ENCODE assay signal across 21 mouse cellular contexts in genomic region chr10:87037062-87037461, GRCm38 (mm10). TPM values are rescaled to one million over a fixed set of nuclear protein-coding genes. Genes with fewer than 3 reads are reported as not detected.
DNase-seq lines count a peak whose midpoint lies in the region; ATAC-seq lines count a peak whose summit lies in the region.
"Had no signal": no experiment of that assay in that cellular context is flagged by ENCODE, and none has a peak within 500 bp of the region (broad histone marks: within the 10 kb centered on the region; RNA-seq: fewer than 3 reads in every experiment).

No protein-coding gene starts in this region.

- H3K9me3 ChIP-seq in embryonic facial prominence, embryonic 14.5 days (ENCODE audit: control insufficient read depth, low read length), result no peaks in the 10 kb centered on the region
- H3K9me3 ChIP-seq in embryonic facial prominence, embryonic 10.5 days, result no peaks in the 10 kb centered on the region
- H3K9me3 ChIP-seq in heart, embryonic 14.5 days (ENCODE audit: control insufficient read depth, low read length), result no peaks in the 10 kb centered on the region
- H3K9me3 ChIP-seq in midbrain, embryonic 12.5 days, result no peaks in the 10 kb centered on the region
- H3K9me3 ChIP-seq: limb, embryonic 13.5 days had no signal

- no peak overlapping the region for H3K9ac ChIP-seq in embryonic facial prominence, embryonic 14.5 days (ENCODE audit: low read depth, low read length)
- 0 out of 2 replicates have a peak overlapping the region, but pooled peaks have one; percentile 8 for H3K9ac ChIP-seq in heart, embryonic 14.5 days (ENCODE audit: low read length)
- no peak overlapping the region for H3K9ac ChIP-seq in midbrain, embryonic 12.5 days (replicated peaks)
- H3K9ac ChIP-seq: limb, embryonic 13.5 days; liver, embryonic 14.5 days had no signal

- no peaks in the 10 kb centered on the region for H3K36me3 ChIP-seq in embryonic facial prominence, embryonic 14.5 days (ENCODE audit: control insufficient read depth, insufficient read depth, low read length)
- no peaks in the 10 kb centered on the region for H3K36me3 ChIP-seq in embryonic facial prominence, embryonic 10.5 days (replicated peaks)
- H3K36me3 ChIP-seq in heart, embryonic 14.5 days (ENCODE audit: control insufficient read depth, insufficient read depth, low read length), result no peaks in the 10 kb centered on the region
- H3K36me3 ChIP-seq in midbrain, embryonic 12.5 days, result no peaks in the 10 kb centered on the region
- H3K36me3 ChIP-seq: G1E; limb, embryonic 13.5 days had no signal

- ATAC-seq in embryonic facial prominence, embryonic 14.5 days (ENCODE audit: low read depth), result no peak
- no peak for ATAC-seq in heart, embryonic 14.5 days (ENCODE audit: insufficient number of reproducible peaks, insufficient read depth, low FRiP score, low read depth)
- peak; percentile 78 for ATAC-seq in midbrain, embryonic 12.5 days (ENCODE audit: low FRiP score, low read depth)
- ATAC-seq: CD4-positive, CD25-positive, alpha-beta regulatory T cell, adult 4 months; intestine, postnatal 0 days had no signal

- H3K27me3 ChIP-seq in embryonic facial prominence, embryonic 14.5 days (replicated peaks; ENCODE audit: control insufficient read depth, insufficient read depth, low read length), result no peaks in the 10 kb centered on the region; the same call in 1 of the 2 replicates
- no peaks in the 10 kb centered on the region for H3K27me3 ChIP-seq in embryonic facial prominence, embryonic 10.5 days (replicated peaks; ENCODE audit: low read depth, poor library complexity, severe bottlenecking)
- H3K27me3 ChIP-seq in heart, embryonic 14.5 days (ENCODE audit: control insufficient read depth, insufficient read depth, low read length), result no peaks in the 10 kb centered on the region
- H3K27me3 ChIP-seq in midbrain, embryonic 12.5 days, result no peaks in the 10 kb centered on the region

- 35% methylated on average over 5 of the region's 5 CpGs for WGBS in embryonic facial prominence, embryonic 14.5 days
- WGBS in embryonic facial prominence, embryonic 10.5 days, result 48% methylated on average over 5 of the region's 5 CpGs
- 21% methylated on average over 5 of the region's 5 CpGs for WGBS in heart, embryonic 14.5 days
- 33% methylated on average over 5 of the region's 5 CpGs for WGBS in midbrain, embryonic 12.5 days

- intact Hi-C loops in left cerebral cortex, postnatal 4 days (cut with DNase I), result no loop called here

- H3K4me2 ChIP-seq in embryonic facial prominence, embryonic 14.5 days (ENCODE audit: low read depth, low read length), result no peak overlapping the region
- H3K4me2 ChIP-seq in heart, embryonic 14.5 days (ENCODE audit: low read length), result peak overlapping the region; percentile 45; the same call in 1 of the 2 replicates
- no peak overlapping the region for H3K4me2 ChIP-seq in midbrain, embryonic 12.5 days (replicated peaks)
- H3K4me2 ChIP-seq: limb, embryonic 13.5 days had no signal

- H3K27ac ChIP-seq in embryonic facial prominence, embryonic 14.5 days (replicated peaks; ENCODE audit: low read depth, low read length), result no peak overlapping the region
- H3K27ac ChIP-seq in embryonic facial prominence, embryonic 10.5 days (replicated peaks), result no peak overlapping the region
- H3K27ac ChIP-seq in heart, embryonic 14.5 days (replicated peaks in 1 of 2; ENCODE audit: control insufficient read depth in 1 of 2, insufficient read depth in 1 of 2, low read depth in 2 of 2, low read length in 2 of 2), result no peak overlapping the region
- H3K27ac ChIP-seq in midbrain, embryonic 12.5 days (replicated peaks), result no peak overlapping the region; the same call in 1 of the 2 replicates
- H3K27ac ChIP-seq: limb, embryonic 13.5 days; liver, embryonic 14.5 days had no signal

- DNase-seq in embryonic facial prominence, embryonic 14.5 days (ENCODE audit: low spot score), result peak; percentile 23
- DNase-seq in embryonic facial prominence, embryonic 10.5 days (ENCODE audit: low spot score), result no peak
- DNase-seq in heart, adult 18-20 months, result no peak
- DNase-seq in left cerebral cortex, postnatal 4 days, result no peak
- no peak for DNase-seq in lung, postnatal 4 days
- DNase-seq in embryo, embryonic 9.5 days (ENCODE audit: extremely low spot score), result no peak
- DNase-seq: kidney, postnatal 10 days; layer of hippocampus, adult 9-11 months; thymus, postnatal 36 days had no signal

- H3K4me3 ChIP-seq in embryonic facial prominence, embryonic 14.5 days (ENCODE audit: low read depth, low read length), result no peak overlapping the region
- H3K4me3 ChIP-seq in embryonic facial prominence, embryonic 10.5 days, result no peak overlapping the region
- no peak overlapping the region for H3K4me3 ChIP-seq in heart, embryonic 14.5 days (ENCODE audit: control insufficient read depth in 1 of 2, insufficient read depth in 1 of 2, low read depth in 1 of 2, low read length in 2 of 2)
- no peak overlapping the region for H3K4me3 ChIP-seq in midbrain, embryonic 12.5 days
- H3K4me3 ChIP-seq: limb, embryonic 13.5 days had no signal

- no peaks in the 10 kb centered on the region for H3K4me1 ChIP-seq in embryonic facial prominence, embryonic 14.5 days (ENCODE audit: control insufficient read depth, insufficient read depth, low read length)
- peaks cover 16% of the 10 kb centered on the region for H3K4me1 ChIP-seq in embryonic facial prominence, embryonic 10.5 days
- peaks cover 13 to 21% of the 10 kb centered on the region in 2 experiments for H3K4me1 ChIP-seq in heart, embryonic 14.5 days (ENCODE audit: control insufficient read depth in 2 of 2, insufficient read depth in 2 of 2, low read length in 2 of 2)
- H3K4me1 ChIP-seq in midbrain, embryonic 12.5 days, result peaks cover 32% of the 10 kb centered on the region
- H3K4me1 ChIP-seq: limb, embryonic 13.5 days had no signal

RNA-seq across cellular contexts. Expression of gene 1700113H08Rik, which starts 20.8 kb away (rescaled TPM):
- 0.14 TPM in 1 of 2 replicates, not detected in the other for polyA plus RNA-seq in embryonic facial prominence, embryonic 14.5 days (2014; fragmentation: Nextera tagmentation; extraction: Ambion mirVana)
- polyA plus RNA-seq in embryonic facial prominence, embryonic 10.5 days (2016; fragmentation: Nextera tagmentation; extraction: Ambion mirVana), result not detected in 2 replicates
- polyA plus RNA-seq in heart, embryonic 14.5 days (2014; fragmentation: Nextera tagmentation; extraction: Ambion mirVana), result not detected in 2 replicates
- under 1 TPM in 1 of 2 experiments, not detected in 1; 0.55 TPM for total RNA-seq in heart, adult 18-20 months (2021)
- polyA plus RNA-seq in midbrain, embryonic 12.5 days (2016; fragmentation: Nextera tagmentation; extraction: Ambion mirVana), result 0.22 and 0.56 TPM in 2 replicates
- not detected for total RNA-seq in left cerebral cortex, postnatal 4 days (2021)
- total RNA-seq: gastrocnemius, postnatal 4 days; heart, postnatal 25 days; left cerebral cortex, adult 8-10 months; megakaryocyte progenitor cell, adult 5-6 weeks had no signal
- polyA plus RNA-seq: CD4-positive, CD25-positive, alpha-beta regulatory T cell, adult 4 months; G1E; limb, embryonic 13.5 days; liver, embryonic 14.5 days; lung, embryonic 16.5 days had no signal

RNA-seq across cellular contexts. Expression of gene Stab2, which starts 29.2 kb away (rescaled TPM):
- polyA plus RNA-seq in embryonic facial prominence, embryonic 14.5 days (2014; fragmentation: Nextera tagmentation; extraction: Ambion mirVana), result 0.31 and 0.33 TPM in 2 replicates
- 0.26 and 0.35 TPM in 2 replicates for polyA plus RNA-seq in embryonic facial prominence, embryonic 10.5 days (2016; fragmentation: Nextera tagmentation; extraction: Ambion mirVana)
- 0.59 and 0.89 TPM in 2 replicates for polyA plus RNA-seq in heart, embryonic 14.5 days (2014; fragmentation: Nextera tagmentation; extraction: Ambion mirVana)
- 1 to 10 TPM in 1 of 2 experiments, under 1 TPM in 1; 0.25 to 1.9 TPM for total RNA-seq in heart, adult 18-20 months (2021)
- 0.04 and 0.12 TPM in 2 replicates for polyA plus RNA-seq in midbrain, embryonic 12.5 days (2016; fragmentation: Nextera tagmentation; extraction: Ambion mirVana)
- total RNA-seq in left cerebral cortex, postnatal 4 days (2021), result under 1 TPM; 0.62 to 0.91 TPM
- total RNA-seq: megakaryocyte progenitor cell, adult 5-6 weeks had no signal
- polyA plus RNA-seq: G1E had no signal
